Comparison of ENCODE assay signal across 14 mouse cellular contexts in genomic region chr6:124320371-124320770, GRCm38 (mm10). TPM values are rescaled to one million over a fixed set of nuclear protein-coding genes. Genes with fewer than 3 reads are reported as not detected.
A peak's percentile ranks its signal among the peaks of the same experiment; 100 is the strongest.
DNase-seq lines count a peak whose midpoint lies in the region; ATAC-seq lines count a peak whose summit lies in the region.
"Had no signal": no experiment of that assay in that cellular context is flagged by ENCODE, and none has a peak within 500 bp of the region (broad histone marks: within the 10 kb centered on the region; RNA-seq: fewer than 3 reads in every experiment).

No protein-coding gene starts in this region.

- no peak overlapping the region for H3K27ac ChIP-seq in kidney, embryonic 16.5 days (ENCODE audit: low read length)
- H3K27ac ChIP-seq: heart, embryonic 10.5 days; hindbrain, embryonic 14.5 days had no signal

- DNase-seq in kidney, adult 9 months: no peak
- peak; percentile 8 for DNase-seq in T-cell, adult 2 months (ENCODE audit: low spot score)
- DNase-seq in embryo, embryonic 10.5 days (ENCODE audit: low spot score): peak; percentile 12
- DNase-seq in natural killer cell, adult 2 months (ENCODE audit: low spot score in 2 of 2): peak; percentile 4 to 24
- DNase-seq in urinary bladder, postnatal 25 days (ENCODE audit: low spot score): no peak
- no peak for DNase-seq in adrenal gland, adult 18-20 months (ENCODE audit: low spot score in 2 of 2)
- DNase-seq: adrenal gland, postnatal 36 days; cerebellum, adult 9-11 months; kidney, adult 2 months; thymus, postnatal 4 days had no signal

- no peaks in the 10 kb centered on the region for H3K9me3 ChIP-seq in kidney, embryonic 16.5 days (ENCODE audit: low read length)
- H3K9me3 ChIP-seq: heart, embryonic 10.5 days had no signal

- H3K27me3 ChIP-seq in kidney, embryonic 16.5 days (ENCODE audit: insufficient read depth, low read length): no peaks in the 10 kb centered on the region

- H3K4me3 ChIP-seq in kidney, embryonic 16.5 days (ENCODE audit: low read length): no peak overlapping the region
- H3K4me3 ChIP-seq: erythroblast, embryonic 14.5 days; heart, embryonic 10.5 days had no signal

- no peaks in the 10 kb centered on the region for H3K36me3 ChIP-seq in kidney, embryonic 16.5 days (ENCODE audit: insufficient read depth, low read length)
- H3K36me3 ChIP-seq: heart, embryonic 10.5 days had no signal

- ATAC-seq in kidney, embryonic 16.5 days (ENCODE audit: low FRiP score, low TSS enrichment): peak; percentile 84

- 23% methylated on average over 6 of the region's 6 CpGs for WGBS in kidney, embryonic 16.5 days

- no peaks in the 10 kb centered on the region for H3K4me1 ChIP-seq in kidney, embryonic 16.5 days (ENCODE audit: insufficient read depth, low read length)
- H3K4me1 ChIP-seq: heart, embryonic 10.5 days had no signal

- no peak overlapping the region for H3K4me2 ChIP-seq in kidney, embryonic 16.5 days (replicated peaks; ENCODE audit: low read depth, low read length)
- H3K4me2 ChIP-seq: hindbrain, embryonic 14.5 days had no signal

- H3K9ac ChIP-seq in kidney, embryonic 16.5 days (replicated peaks; ENCODE audit: low read length): no peak overlapping the region
- H3K9ac ChIP-seq: hindbrain, embryonic 14.5 days had no signal

RNA-seq across cellular contexts. Expression of gene Cd163, which starts 15.9 kb away (rescaled TPM):
- polyA plus RNA-seq in kidney, embryonic 16.5 days (2015; fragmentation: Nextera tagmentation; extraction: Ambion mirVana): 0.61 and 0.68 TPM in 2 replicates
- total RNA-seq in adrenal gland, adult 18-20 months (2021): 10 to 100 TPM in 1 of 2 experiments, 1 to 10 TPM in 1; 5.2 to 15.1 TPM
- polyA plus RNA-seq: erythroblast, embryonic 14.5 days; heart, embryonic 10.5 days had no signal

Comparison
In these comparisons a context has a peak if more than half of its experiments do, and no peak if none do; other contexts are left out.
1. DNase-seq: peak in T-cell, adult 2 months (single experiment), embryo, embryonic 10.5 days (single experiment) and natural killer cell, adult 2 months (2 of 2); none in kidney, adult 9 months (single experiment), urinary bladder, postnatal 25 days (single experiment) and adrenal gland, adult 18-20 months (0 of 2).